Mouse (Mus musculus) forebrain, postnatal 0 days (tissue): ENCODE measurements around the gene Tspan15. TPM values are rescaled to one million over a fixed set of nuclear protein-coding genes. Genes with fewer than 3 reads are reported as not detected.

ENCODE experiments used
- ATAC-seq: fragments of 200-750 bp; cut with Nextera tagmentation; 2 replicates; pipeline ENCODE4 v1.8.0; 2017; ENCODE audit warnings: mild to moderate bottlenecking, moderate library complexity
- DNase-seq: peaks from one replicate; pipeline ENCODE4 v3.0.0-alpha.2; 2015
- H3K27ac ChIP-seq: fragments of 300-500 bp; sonication (generic); 2 replicates; pipeline ENCODE4 v1.5.1; 2014; ENCODE audit warnings: low read depth, mild to moderate bottlenecking, antibody characterized with exemption, low read length, moderate library complexity, mixed read lengths
- H3K27me3 ChIP-seq: fragments of 300-500 bp; sonication (generic); 2 replicates; pipeline ENCODE4 v1.6.1; 2014; ENCODE audit warnings: mild to moderate bottlenecking, low read length, mixed read lengths; ENCODE audit not compliant: insufficient read depth
- H3K36me3 ChIP-seq: fragments of 300-500 bp; sonication (generic); 2 replicates; pipeline ENCODE4 v1.6.1; 2014; ENCODE audit warnings: mild to moderate bottlenecking, moderate library complexity; ENCODE audit not compliant: insufficient read depth
- H3K4me1 ChIP-seq: fragments of 300-500 bp; sonication (generic); 2 replicates; pipeline ENCODE4 v1.6.1; 2014; ENCODE audit warnings: antibody characterized with exemption; ENCODE audit not compliant: insufficient read depth
- H3K4me2 ChIP-seq: fragments of 300-500 bp; sonication (generic); 2 replicates; pipeline ENCODE4 v1.6.1; 2014; ENCODE audit warnings: low read depth, mild to moderate bottlenecking, moderate library complexity
- H3K4me3 ChIP-seq: fragments of 300-500 bp; sonication (generic); 2 replicates; pipeline ENCODE4 v1.5.1; 2014; ENCODE audit warnings: low read depth, low read length, mixed read lengths
- H3K9ac ChIP-seq: fragments of 300-500 bp; sonication (generic); 2 replicates; pipeline ENCODE4 v1.6.1; 2014; ENCODE audit warnings: mild to moderate bottlenecking
- H3K9me3 ChIP-seq: fragments of 300-500 bp; sonication (generic); 2 replicates; pipeline ENCODE4 v1.6.1; 2016; ENCODE audit warnings: low read length
- CTCF ChIP-seq: sonication (generic); IDR thresholded peaks from 2 replicates; pipeline ENCODE4 v1.5.1; 2016; ENCODE audit warnings: antibody characterized with exemption, control low read depth, low read depth
- WGBS: fragments of 180-500 bp; shearing (Covaris S2); extraction: QIAGEN DNeasy Blood & Tissue Kit; methylation state at CpG from one replicate; pipeline ENCODE4 v1.1.7; 2014; 5-methylcytosine and 5-hydroxymethylcytosine counted together
- polyA plus RNA-seq: library from polyadenylated mRNA; unstranded; fragments of >200 nt; fragmentation: Nextera tagmentation; extraction: Ambion mirVana; gene quantifications from 2 replicates; pipeline ENCODE4 v1.2.1, GENCODE M21; 2015
- total RNA-seq: library from RNA; depleted of rRNA; stranded (reverse); fragments of >200 nt; gene quantifications from 2 replicates; pipeline ENCODE4 v1.2.3, GENCODE M21; 2014

Tspan15 gene
- total and polyA plus RNA-seq, 2 experiments from 2014 or later: 11.6 to 15.2 TPM

DNA sequence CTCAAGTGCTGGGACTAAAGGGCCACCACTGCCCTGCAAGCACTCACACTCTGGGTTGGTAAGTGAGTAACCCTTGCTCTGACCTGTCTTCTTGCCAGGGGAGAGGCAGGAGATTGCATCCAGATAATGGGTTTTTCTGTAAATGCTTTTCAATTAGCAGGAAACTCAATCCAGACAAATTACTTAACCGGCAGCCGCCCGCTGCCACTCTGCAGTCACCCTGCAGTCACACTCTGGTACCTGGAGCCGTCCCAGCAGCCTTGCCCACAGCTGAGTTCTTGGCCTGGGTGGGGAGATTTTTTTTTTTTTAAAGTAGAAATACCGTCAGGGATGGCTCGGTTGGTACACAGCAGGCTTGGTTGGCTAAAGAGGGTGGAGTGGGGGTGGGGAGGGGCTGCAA is 2.9 kb downstream of the Tspan15 start:
- Histone ChIP-seq H3K27ac (no peak overlapping the region), H3K9ac (no peak overlapping the region), H3K27me3 (no peaks in the 10 kb centered on the region), H3K4me2 (no peak overlapping the region), H3K4me1 (peaks cover 5% of the 10 kb centered on the region; the same call in 1 of the 2 replicates), H3K9me3 (no peaks in the 10 kb centered on the region), H3K4me3 (no peak overlapping the region), H3K36me3 (no peaks in the 10 kb centered on the region)
- TF ChIP-seq CTCF: no peak
- DNase-seq (no peak), ATAC-seq (no peak)
- 60% methylated on average over 6 of the region's 6 CpGs for WGBS

DNA sequence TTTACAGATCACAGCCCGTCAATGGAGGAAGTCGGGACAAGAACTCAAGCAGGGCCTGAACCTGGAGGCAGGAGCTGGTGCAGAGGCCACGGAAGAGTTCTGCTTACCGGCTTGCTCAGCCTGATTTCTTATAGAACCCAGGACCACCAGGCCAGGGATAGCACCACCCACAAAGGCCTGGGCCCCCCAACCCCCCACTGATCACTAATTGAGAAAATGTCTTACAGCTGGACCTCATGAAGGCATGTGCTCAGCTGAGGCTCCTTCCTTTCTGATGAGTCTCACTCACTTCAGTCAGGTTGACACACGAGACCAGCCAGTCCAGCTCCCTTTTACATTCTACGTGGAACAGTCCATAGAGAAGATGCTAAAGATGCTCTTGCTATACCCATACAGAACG is 5.2 kb downstream of the Tspan15 start:
- no peak overlapping the region for H3K9ac ChIP-seq
- no peak for DNase-seq
- no peaks in the 10 kb centered on the region for H3K27me3 ChIP-seq
- H3K4me3 ChIP-seq: no peak overlapping the region
- H3K27ac ChIP-seq: no peak overlapping the region
- no peaks in the 10 kb centered on the region for H3K9me3 ChIP-seq
- 80% methylated on average over 7 of the region's 7 CpGs for WGBS
- no peak overlapping the region for H3K4me2 ChIP-seq
- peaks cover 5% of the 10 kb centered on the region; the same call in 1 of the 2 replicates for H3K4me1 ChIP-seq
- no peak for TF ChIP-seq CTCF
- H3K36me3 ChIP-seq: no peaks in the 10 kb centered on the region
- ATAC-seq: no peak

- Histone ChIP-seq H3K4me1 (no peaks in the 10 kb centered on the region), H3K9ac (no peak overlapping the region), H3K27me3 (no peaks in the 10 kb centered on the region), H3K9me3 (no peaks in the 10 kb centered on the region), H3K36me3 (no peaks in the 10 kb centered on the region), H3K27ac (no peak overlapping the region), H3K4me2 (no peak overlapping the region), H3K4me3 (no peak overlapping the region)
- 86% methylated on average over 6 of the region's 6 CpGs for WGBS
- DNase-seq (no peak), ATAC-seq (no peak)
- TF ChIP-seq CTCF: no peak
These were observed 6.8 kb downstream of the Tspan15 start for GRCm38 (mm10) chr10:62224231-62224630.

GRCm38 (mm10) chr10:62222777-62223176 is 8.3 kb downstream of the Tspan15 start:
- no peak overlapping the region for H3K4me3 ChIP-seq
- TF ChIP-seq CTCF: no peak
- no peak overlapping the region for H3K9ac ChIP-seq
- no peaks in the 10 kb centered on the region for H3K27me3 ChIP-seq
- ATAC-seq (no peak), DNase-seq (no peak)
- no peaks in the 10 kb centered on the region for H3K9me3 ChIP-seq
- no peak overlapping the region for H3K27ac ChIP-seq
- no peaks in the 10 kb centered on the region for H3K36me3 ChIP-seq
- no peaks in the 10 kb centered on the region for H3K4me1 ChIP-seq
- 85% methylated on average over 17 of the region's 17 CpGs for WGBS
- H3K4me2 ChIP-seq: no peak overlapping the region

DNA sequence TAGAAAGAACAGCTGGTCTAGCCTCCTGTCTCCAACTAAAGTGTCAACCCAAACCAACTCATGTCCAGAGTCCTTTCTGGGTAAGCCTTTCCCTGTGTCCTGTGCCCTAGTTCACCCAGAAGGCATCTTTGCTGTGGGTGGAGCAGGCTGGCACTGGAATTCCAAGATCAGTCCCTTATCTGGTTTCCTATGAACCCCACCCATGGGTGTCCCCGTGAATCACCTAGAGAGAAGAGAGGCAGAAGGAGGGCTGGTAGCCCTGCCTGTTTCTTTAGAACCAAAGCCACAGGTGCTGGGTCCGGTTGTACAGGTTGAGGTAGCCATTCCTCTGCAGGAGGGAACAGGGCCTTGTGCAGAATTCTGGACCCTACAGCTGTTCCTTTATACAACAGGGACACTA is 9.4 kb downstream of the Tspan15 start:
- no peak for TF ChIP-seq CTCF
- H3K4me3 ChIP-seq: no peak overlapping the region
- no peak for ATAC-seq
- no peaks in the 10 kb centered on the region for H3K9me3 ChIP-seq
- no peak overlapping the region for H3K4me2 ChIP-seq
- H3K27ac ChIP-seq: no peak overlapping the region
- H3K9ac ChIP-seq: no peak overlapping the region
- no peaks in the 10 kb centered on the region for H3K4me1 ChIP-seq
- no peaks in the 10 kb centered on the region for H3K27me3 ChIP-seq
- H3K36me3 ChIP-seq: no peaks in the 10 kb centered on the region
- WGBS: 91% methylated on average over 2 of the region's 2 CpGs
- DNase-seq: no peak

DNA sequence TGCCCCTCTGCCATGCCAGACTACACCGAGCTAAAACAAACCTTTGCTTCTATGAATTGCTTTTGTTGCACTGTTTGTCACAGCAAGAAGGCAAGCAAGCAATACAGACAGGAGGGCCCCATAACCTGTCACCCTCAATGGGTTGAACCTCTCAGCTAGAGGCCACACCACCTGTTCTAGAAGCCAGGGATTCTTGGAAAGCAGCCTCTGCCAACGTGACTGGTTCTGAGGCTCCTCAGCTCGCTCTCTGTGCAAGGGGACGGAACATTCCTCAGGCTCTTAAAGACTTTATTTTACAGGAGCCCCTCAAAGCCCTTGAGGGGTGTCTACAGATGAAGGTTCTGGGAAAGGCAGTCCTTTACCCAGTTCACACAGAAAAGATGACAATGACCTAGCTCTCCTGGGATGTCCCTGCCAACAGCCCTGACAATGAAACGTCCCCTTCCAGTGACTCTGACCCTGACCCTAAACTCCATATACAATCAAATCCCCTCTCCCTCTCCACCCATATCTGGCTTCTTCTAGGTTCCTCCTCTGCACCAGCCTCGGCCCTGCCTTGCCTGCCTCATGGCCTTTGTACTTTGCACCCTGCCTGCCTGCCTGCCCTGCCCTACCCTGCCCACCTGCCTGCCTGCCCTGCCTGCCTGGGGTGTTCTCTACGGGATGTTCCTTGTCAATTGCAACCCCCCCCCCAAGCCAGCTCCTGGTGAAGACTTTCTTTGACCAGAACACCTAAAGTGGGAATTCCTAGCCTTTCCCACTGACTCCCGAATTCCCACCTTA is 10.1 kb downstream of the Tspan15 start:
- Histone ChIP-seq H3K9me3 (no peaks in the 10 kb centered on the region), H3K4me2 (no peak overlapping the region), H3K4me1 (no peaks in the 10 kb centered on the region), H3K27me3 (no peaks in the 10 kb centered on the region), H3K27ac (no peak overlapping the region), H3K36me3 (no peaks in the 10 kb centered on the region), H3K4me3 (no peak overlapping the region), H3K9ac (no peak overlapping the region)
- no peak for DNase-seq
- no peak for ATAC-seq
- TF ChIP-seq CTCF: no peak
- 80% methylated on average over 8 of the region's 8 CpGs for WGBS

DNA sequence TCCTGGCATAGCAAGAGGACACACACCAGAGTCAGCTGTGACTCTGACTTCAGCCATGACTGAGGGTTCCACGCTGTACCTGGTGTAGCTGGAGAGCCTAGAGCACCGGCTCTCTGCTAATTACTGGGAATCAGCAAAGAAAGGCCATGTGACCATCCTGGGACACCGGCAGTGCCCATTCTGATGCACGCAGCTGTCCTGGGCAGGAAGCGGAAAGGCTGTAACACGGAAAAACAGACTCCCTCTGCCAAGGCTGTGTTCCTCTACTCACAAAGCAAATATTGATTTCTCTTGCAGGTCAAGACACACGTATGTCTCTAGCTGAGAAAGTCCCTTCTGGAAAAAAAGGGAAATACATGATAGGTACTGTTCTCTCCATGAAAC is 12.3 kb downstream of the Tspan15 start:
- no peak overlapping the region for H3K4me2 ChIP-seq
- H3K36me3 ChIP-seq: no peaks in the 10 kb centered on the region
- ATAC-seq (no peak), DNase-seq (no peak)
- no peaks in the 10 kb centered on the region for H3K4me1 ChIP-seq
- no peak for TF ChIP-seq CTCF
- H3K9ac ChIP-seq: no peak overlapping the region
- no peak overlapping the region for H3K4me3 ChIP-seq
- H3K27me3 ChIP-seq: no peaks in the 10 kb centered on the region
- 73% methylated on average over 7 of the region's 7 CpGs for WGBS
- no peak overlapping the region for H3K27ac ChIP-seq
- H3K9me3 ChIP-seq: no peaks in the 10 kb centered on the region
